Mouse (Mus musculus) liver (tissue): ENCODE data around the gene Nav2.

Source experiments
- DNase-seq: peaks from one replicate; pipeline ENCODE4 v3.0.0-alpha.2; 2020; ENCODE audit warnings: mixed read lengths

The Nav2 gene

DNA sequence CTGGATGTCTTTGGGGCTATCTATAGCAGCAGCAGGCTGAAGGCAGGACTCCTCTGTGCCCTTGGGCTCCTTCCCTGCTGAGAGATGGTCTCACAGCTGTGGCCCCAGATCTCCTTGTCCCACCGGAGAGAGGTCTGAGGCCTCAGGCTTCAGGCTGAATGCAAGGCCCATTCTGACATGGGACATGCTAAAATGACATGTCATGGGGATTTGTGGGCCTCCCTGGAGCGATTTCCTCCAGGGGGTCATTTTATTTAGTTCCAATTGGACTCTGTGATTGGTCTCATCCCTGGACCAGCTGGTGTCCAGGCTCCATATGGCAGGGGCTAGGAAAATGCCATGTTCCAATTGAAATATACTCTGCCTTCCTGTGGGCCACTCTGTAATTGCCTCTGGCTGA is 197.0 kb downstream of the Nav2 start:
- no peak for DNase-seq

- no peak for DNase-seq
Measured at GRCm38 (mm10) chr7:49108076-49108475, 199.6 kb downstream of the Nav2 start.

GRCm38 (mm10) chr7:49119016-49119415 is 210.5 kb downstream of the Nav2 start:
- no peak for DNase-seq

- DNase-seq = no peak
Measured at GRCm38 (mm10) chr7:49119794-49120487, 211.4 kb downstream of the Nav2 start.

- no peak for DNase-seq
Measured at GRCm38 (mm10) chr7:49120488-49120864, 212.0 kb downstream of the Nav2 start.

DNA sequence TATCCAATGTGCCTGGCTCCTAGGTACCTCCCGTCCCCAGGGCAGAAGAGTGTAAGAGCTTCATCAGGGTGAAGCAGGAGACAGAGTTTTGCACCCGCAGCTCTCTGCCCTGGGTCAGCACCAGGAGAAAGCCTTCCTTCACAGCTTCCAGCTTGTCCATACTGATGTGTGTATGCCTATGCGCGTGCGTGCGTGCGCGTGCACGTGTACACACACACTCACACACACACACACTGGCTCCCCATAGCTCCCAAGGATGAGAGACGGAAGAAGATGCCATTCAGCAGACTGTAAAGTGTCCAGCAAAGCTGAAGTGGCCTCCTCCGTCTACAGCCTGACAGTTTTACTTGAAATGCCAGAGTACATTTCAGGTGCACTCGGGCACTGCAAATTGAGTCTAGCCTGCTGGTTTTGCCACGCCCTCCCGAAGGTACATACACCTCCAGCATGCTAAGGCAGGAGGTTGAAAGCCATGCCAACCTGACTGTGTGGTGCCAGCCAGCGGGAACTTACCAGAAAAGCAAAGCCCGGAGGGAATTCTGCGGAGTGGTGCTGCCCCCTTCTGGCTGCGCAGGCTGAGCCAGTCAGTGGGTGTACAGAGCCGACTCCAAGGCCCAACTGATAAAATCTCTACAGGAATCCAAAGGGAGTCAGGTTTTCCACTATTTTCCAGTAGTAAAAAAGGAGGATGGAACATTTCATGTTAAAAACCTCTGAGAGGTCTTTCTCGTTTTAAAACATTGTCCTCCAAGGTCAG is 212.6 kb downstream of the Nav2 start:
- peak; percentile 80 for DNase-seq

- DNase-seq = no peak
Measured at GRCm38 (mm10) chr7:49122498-49122897, 214.0 kb downstream of the Nav2 start.

DNA sequence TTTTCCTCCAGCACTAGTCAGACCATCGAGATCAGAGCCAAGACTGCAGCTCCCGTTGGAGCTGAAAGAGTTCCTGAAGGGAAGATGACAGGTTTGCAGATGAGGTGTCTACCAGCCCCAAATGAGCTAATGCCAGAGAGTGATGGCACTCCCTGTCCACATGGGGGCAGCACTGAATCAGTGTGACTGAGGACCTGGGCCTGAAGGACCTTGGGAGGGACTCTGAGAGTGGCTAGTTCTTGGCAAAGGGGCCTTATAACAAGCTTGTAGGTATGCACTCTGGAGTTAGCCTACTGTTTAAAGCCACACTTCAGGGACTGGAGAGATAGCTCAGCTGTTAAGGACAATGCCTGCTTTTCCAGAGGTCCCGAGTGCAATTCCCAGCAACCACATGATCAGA is 217.0 kb downstream of the Nav2 start:
- peak; percentile 66 for DNase-seq

DNA sequence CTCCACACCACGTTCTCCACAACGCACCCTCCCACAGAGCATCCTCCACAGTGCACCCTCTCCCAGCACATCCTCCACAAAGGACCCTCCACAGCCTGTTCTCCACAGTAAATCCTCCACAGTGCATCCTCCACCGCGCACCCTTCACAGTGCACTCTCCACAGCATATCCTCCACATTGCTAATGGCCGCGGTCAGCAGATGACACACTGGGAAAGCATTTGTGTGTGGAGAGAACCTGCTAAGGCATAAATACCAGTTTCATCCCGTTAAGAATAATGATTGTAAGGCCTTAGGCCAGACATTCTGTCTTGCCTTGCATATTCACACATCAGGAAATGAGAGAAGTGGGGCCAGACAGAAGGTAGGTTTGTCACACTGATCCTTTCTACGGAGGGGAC is 219.7 kb downstream of the Nav2 start:
- no peak for DNase-seq

DNA sequence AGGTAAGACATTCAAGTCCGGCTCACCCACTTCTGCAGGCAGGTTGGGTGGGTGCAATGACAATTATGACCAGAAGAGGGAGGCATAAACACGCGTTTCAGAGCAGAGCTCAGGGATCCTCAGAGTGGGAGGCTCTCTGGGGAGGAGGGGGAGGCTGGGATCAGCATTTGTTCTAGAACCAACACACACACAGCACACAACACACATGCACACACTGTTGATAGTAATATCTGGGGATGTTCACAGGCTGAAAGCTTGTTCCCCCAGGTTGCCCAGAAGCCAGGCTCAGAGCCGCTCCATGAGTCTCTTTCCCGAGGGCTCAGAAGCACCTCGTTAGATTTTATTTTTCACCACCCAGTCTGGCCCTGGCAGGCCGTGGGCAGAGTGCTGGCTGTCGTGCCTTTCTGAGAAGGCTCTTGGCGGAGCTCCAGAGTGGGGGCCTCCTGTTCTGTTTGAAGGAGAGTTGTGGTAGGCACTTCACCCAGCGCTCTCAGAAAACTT is 224.4 kb downstream of the Nav2 start:
- peak; percentile 62 for DNase-seq

- no peak for DNase-seq
Measured at GRCm38 (mm10) chr7:49134396-49134795, 225.9 kb downstream of the Nav2 start.

- no peak for DNase-seq
Measured at GRCm38 (mm10) chr7:49139762-49140161, 231.2 kb downstream of the Nav2 start.

DNA sequence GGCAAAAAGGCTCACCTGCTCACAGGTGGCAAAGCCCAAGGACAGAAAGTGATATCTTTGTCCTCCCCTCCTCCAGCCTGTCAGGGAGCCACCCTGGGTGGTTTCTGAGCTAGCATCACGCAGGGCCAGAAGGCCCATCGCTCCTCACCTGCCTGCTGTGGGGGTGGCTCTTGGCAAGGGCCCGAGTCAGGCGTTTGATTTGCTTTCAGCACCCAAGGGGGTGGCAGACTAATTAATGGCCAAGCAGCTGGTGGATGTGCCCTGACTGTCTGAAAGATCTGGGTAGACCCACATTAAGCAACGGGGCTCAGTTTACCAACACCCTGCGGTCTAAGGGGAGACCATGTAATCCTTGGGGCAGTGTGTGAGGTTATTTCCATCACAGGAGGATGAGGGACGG is 235.4 kb downstream of the Nav2 start:
- DNase-seq = no peak

GRCm38 (mm10) chr7:49145749-49146670 is 237.5 kb downstream of the Nav2 start:
- DNase-seq = no peak

DNA sequence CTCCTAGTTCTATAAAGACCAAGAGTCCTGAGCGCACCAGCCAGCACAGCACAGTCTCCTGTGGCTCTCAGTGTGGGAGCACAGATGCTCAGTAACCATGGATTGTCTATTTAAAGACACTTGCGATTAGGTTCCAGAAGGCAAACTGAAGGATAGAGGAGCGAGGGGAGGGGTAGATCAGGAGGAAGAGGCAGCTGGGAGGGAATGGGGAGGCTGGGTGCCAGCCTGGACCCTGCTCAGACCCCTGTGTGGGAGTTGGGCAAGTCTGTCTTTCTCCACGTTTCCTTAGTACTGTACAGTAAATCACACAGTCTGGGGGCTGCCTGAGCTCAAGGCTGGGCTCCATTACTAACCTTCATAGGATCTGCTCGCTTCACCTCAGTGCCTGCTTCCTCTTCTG is 243.8 kb downstream of the Nav2 start:
- DNase-seq = no peak

GRCm38 (mm10) chr7:49152713-49153112 is 244.2 kb downstream of the Nav2 start:
- no peak for DNase-seq

DNA sequence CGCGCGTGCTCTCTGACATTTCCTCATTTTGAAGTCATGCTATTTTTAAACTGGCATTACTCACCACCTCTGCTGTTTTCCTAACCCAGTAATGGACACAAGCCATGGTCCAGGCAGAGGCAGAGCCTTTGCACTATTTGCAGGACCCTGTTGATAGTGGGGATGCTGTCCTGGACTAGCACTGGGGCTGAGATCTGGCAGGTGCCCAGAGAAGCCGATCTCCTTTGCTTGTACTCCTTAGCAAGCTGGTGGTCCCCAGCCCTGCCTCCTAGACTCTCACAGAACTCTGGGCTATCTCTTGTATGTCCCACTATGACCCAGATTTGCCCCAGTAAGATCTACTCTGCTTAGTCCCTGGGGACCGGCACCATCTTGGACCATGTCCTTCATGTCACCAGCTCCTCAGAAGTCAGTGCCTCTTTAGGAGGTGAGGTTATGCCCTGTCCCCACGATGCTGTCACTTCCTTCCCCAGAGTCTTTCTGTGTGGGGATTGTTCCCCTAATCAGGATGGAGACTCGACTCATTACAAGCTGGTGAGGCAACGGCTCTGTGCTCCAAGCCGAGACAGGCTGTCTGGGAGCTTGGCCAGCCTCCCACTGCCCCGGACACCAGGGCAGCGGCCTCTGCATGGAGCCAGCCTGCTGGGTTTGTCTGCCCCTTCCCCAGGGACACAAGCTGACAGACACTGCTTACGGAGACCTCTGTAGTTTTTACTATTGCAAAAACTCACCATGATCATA is 250.3 kb downstream of the Nav2 start:
- DNase-seq = no peak

DNA sequence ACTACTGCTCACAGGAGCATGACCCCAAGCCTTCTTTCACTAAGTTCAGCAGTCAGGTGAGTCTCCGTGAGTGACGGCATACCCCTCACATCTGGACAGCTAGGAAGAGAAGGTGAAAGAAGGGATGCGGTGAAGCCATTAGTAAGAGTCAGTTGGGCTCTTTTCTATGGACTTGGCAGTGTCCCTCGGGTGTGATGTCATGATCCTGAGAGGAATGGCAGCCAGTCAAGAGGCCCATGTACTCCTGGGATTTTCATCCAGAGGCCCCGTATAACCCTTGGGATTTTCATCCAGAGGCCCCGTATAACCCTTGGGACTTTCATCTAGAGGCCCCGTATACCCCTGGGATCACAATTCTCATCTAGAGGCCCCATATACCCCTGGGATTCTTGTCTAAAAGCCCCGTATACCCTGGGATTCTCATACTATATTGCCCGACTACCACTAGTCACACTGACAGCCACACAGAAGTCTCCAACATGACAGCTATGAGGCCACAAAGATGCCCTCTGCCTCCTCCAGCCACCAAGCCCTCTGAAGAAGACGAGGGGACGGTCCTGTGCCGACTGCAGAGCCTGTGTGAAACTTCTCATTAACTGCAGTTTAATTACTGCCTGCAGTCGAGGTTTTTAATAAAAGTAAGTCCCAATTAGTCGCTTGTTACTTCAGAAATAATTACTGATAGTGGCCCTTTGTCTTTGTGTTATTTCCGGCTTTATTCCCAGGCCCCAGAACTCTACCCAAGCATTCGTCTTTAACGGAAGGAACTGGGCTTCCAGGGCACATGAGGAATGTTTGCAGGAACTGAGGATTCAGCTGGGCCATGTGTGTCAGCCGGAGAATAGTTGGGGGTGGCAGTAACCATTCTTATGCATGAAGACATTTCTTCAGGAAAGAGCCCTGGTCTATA is 251.4 kb downstream of the Nav2 start:
- no peak for DNase-seq

- peak; percentile 23 for DNase-seq
Measured at GRCm38 (mm10) chr7:49162079-49162478, 253.6 kb downstream of the Nav2 start.

GRCm38 (mm10) chr7:49163789-49164188 is 255.3 kb downstream of the Nav2 start:
- DNase-seq = no peak

GRCm38 (mm10) chr7:49164868-49165267 is 256.4 kb downstream of the Nav2 start:
- no peak for DNase-seq
